Mouse (Mus musculus): Measurements from ENCODE around the gene Man2a1. TPM values are rescaled to one million over a fixed set of nuclear protein-coding genes. Genes with fewer than 3 reads are reported as not detected.

The Man2a1 gene
- polyA plus RNA-seq, 1 experiment from 2014 or later, result 6.2 TPM

GRCm38 (mm10) chr17:64644888-64645605, 44.5 kb downstream of the Man2a1 start:
- Histone ChIP-seq H3K27ac (no peak overlapping the region), H3K4me3 (no peak overlapping the region), H3K9ac (no peak overlapping the region), H3K27me3 (no peaks in the 10 kb centered on the region), H3K4me1 (replicated peaks) (peaks cover 13% of the 10 kb centered on the region), H3K36me3 (no peaks in the 10 kb centered on the region), H3K4me2 (no peak overlapping the region), H3K9me3 (no peaks in the 10 kb centered on the region)
- 80% methylated on average over 8 of the region's 8 CpGs for WGBS
- ATAC-seq (ENCODE audit: low FRiP score), result no peak

GRCm38 (mm10) chr17:64647396-64647795, 46.9 kb downstream of the Man2a1 start:
- 85% methylated on average over 9 of the region's 9 CpGs for WGBS
- Histone ChIP-seq H3K36me3 (peaks cover 10% of the 10 kb centered on the region), H3K4me2 (no peak overlapping the region), H3K27me3 (no peaks in the 10 kb centered on the region), H3K4me3 (no peak overlapping the region), H3K27ac (no peak overlapping the region), H3K4me1 (replicated peaks) (peaks cover 6% of the 10 kb centered on the region; the same call in 1 of the 2 replicates), H3K9ac (no peak overlapping the region), H3K9me3 (0 out of 2 replicates have a peak, but pooled peaks cover 3% of the 10 kb centered on the region)
- no peak for ATAC-seq (ENCODE audit: low FRiP score)

- Histone ChIP-seq H3K9ac (no peak overlapping the region), H3K36me3 (peaks cover 22% of the 10 kb centered on the region), H3K4me1 (replicated peaks) (no peaks in the 10 kb centered on the region), H3K27ac (no peak overlapping the region), H3K9me3 (0 out of 2 replicates have a peak, but pooled peaks cover 6% of the 10 kb centered on the region), H3K4me3 (no peak overlapping the region), H3K27me3 (no peaks in the 10 kb centered on the region), H3K4me2 (no peak overlapping the region)
- WGBS, result 88% methylated on average over 9 of the region's 9 CpGs
- no peak for ATAC-seq (ENCODE audit: low FRiP score)
These were observed 50.2 kb downstream of the Man2a1 start for GRCm38 (mm10) chr17:64650702-64651101.

GRCm38 (mm10) chr17:64653621-64654020, 53.1 kb downstream of the Man2a1 start:
- peaks cover 28% of the 10 kb centered on the region for H3K36me3 ChIP-seq
- 98% methylated on average over 2 of the region's 2 CpGs for WGBS

DNA sequence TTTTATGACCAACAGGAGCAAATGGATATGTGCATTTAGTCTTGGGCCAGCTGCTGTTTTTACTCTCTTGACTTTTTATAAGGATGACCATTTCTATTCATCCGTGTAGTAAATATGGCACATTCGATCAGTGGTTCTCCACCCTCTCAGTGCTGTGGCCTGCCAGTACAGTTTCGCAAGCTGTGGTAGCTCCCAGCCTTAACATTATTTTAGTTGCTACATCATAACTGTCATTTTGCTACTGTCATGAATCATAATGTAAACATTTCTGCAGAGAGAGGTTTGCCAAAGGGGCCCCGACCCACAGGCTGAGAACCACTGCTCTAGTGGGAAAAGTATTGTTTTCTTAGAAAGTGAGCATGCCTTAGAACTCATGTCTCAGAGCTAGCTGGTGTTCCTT, 59.1 kb downstream of the Man2a1 start:
- WGBS, result 93% methylated on average over 4 of the region's 4 CpGs
- Histone ChIP-seq H3K4me3 (no peak overlapping the region), H3K9me3 (no peaks in the 10 kb centered on the region), H3K9ac (no peak overlapping the region), H3K4me1 (replicated peaks) (no peaks in the 10 kb centered on the region), H3K4me2 (no peak overlapping the region), H3K27me3 (no peaks in the 10 kb centered on the region), H3K36me3 (peaks cover 19% of the 10 kb centered on the region), H3K27ac (no peak overlapping the region)
- no peak for ATAC-seq (ENCODE audit: low FRiP score)

More at GRCm38 (mm10) chr17:64653621-64654020, 53.1 kb downstream of the Man2a1 start:
- Histone ChIP-seq H3K27ac (no peak overlapping the region), H3K4me2 (no peak overlapping the region), H3K4me3 (no peak overlapping the region), H3K9ac (no peak overlapping the region), H3K4me1 (replicated peaks) (no peaks in the 10 kb centered on the region), H3K27me3 (no peaks in the 10 kb centered on the region), H3K9me3 (0 out of 2 replicates have a peak, but pooled peaks cover 6% of the 10 kb centered on the region)
- no peak for ATAC-seq (ENCODE audit: low FRiP score)

DNA sequence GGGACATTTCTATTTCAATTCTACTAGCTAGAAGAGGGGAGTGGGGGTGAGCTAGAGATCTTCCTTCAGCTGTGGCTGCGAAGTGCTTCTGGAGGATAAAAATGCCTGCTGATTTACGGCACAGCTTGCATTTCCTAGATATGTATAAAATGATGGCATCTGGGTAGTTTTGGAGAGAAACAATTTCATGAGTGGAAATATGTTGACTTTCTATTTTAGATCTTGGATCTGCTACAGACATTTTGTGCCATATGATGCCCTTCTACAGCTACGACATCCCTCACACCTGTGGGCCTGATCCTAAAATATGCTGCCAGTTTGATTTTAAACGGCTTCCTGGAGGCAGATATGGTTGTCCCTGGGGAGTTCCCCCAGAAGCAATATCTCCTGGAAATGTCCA, 66.0 kb downstream of the Man2a1 start:
- Histone ChIP-seq H3K27me3 (no peaks in the 10 kb centered on the region), H3K4me2 (no peak overlapping the region), H3K9me3 (no peaks in the 10 kb centered on the region), H3K4me1 (replicated peaks) (no peaks in the 10 kb centered on the region; the same call in 1 of the 2 replicates), H3K4me3 (no peak overlapping the region), H3K27ac (no peak overlapping the region), H3K36me3 (peaks cover 18% of the 10 kb centered on the region), H3K9ac (no peak overlapping the region)
- 85% methylated on average over 4 of the region's 4 CpGs for WGBS
- ATAC-seq (ENCODE audit: low FRiP score), result no peak

DNA sequence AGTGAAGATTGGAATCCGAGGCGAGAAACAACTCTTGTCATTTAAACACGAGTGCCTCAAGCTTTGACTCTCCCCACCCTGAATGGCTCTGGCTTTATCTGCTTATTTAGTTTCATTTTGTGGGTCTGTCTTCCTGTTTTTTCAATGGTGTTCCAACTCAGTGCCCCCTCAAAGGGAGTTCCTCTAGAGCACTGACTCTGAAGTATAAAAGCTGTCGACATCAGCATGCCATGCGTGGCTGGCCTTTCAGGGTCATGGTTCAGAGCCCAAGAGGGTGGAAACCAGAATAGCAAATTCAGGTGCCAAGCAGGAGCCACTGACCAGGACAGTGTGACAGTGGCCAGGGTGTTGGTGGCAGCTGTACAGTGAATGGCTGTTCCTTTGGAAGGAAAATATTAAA, 68.0 kb downstream of the Man2a1 start:
- Histone ChIP-seq H3K36me3 (peaks cover 31% of the 10 kb centered on the region), H3K4me3 (no peak overlapping the region), H3K27ac (no peak overlapping the region), H3K4me2 (no peak overlapping the region), H3K27me3 (no peaks in the 10 kb centered on the region), H3K9me3 (no peaks in the 10 kb centered on the region), H3K9ac (no peak overlapping the region), H3K4me1 (replicated peaks) (no peaks in the 10 kb centered on the region; the same call in 1 of the 2 replicates)
- WGBS, result 48% methylated on average over 5 of the region's 5 CpGs
- ATAC-seq (ENCODE audit: low FRiP score), result no peak

DNA sequence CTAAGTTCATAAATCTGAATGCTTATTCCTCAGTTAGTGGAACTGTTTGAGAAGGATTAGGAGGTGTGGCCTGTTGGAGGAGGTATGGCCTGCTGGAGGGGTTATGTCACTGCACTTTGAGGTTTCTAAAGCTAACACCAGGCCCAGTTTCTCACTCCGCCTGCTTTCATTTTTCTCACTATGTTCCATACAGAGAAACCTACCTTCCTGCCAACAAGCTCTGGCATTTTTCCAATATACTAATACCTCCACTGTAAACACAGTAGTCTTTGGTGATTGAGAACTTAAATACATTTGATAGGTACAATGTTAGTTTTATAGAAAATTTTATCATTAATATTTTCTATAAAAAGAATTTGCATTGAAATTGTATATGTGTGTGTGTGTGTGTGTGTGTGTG, 73.9 kb downstream of the Man2a1 start:
- ATAC-seq (ENCODE audit: low FRiP score), result no peak
- no peaks in the 10 kb centered on the region for H3K27me3 ChIP-seq
- no peak overlapping the region for H3K27ac ChIP-seq
- H3K9me3 ChIP-seq, result 0 out of 2 replicates have a peak, but pooled peaks cover 4% of the 10 kb centered on the region
- no peak overlapping the region for H3K4me3 ChIP-seq
- H3K4me1 ChIP-seq (replicated peaks), result peaks cover 9% of the 10 kb centered on the region; the same call in 1 of the 2 replicates
- peaks cover 44% of the 10 kb centered on the region for H3K36me3 ChIP-seq
- no peak overlapping the region for H3K9ac ChIP-seq
- 92% methylated on average over 1 of the region's 1 CpGs for WGBS
- H3K4me2 ChIP-seq, result no peak overlapping the region

DNA sequence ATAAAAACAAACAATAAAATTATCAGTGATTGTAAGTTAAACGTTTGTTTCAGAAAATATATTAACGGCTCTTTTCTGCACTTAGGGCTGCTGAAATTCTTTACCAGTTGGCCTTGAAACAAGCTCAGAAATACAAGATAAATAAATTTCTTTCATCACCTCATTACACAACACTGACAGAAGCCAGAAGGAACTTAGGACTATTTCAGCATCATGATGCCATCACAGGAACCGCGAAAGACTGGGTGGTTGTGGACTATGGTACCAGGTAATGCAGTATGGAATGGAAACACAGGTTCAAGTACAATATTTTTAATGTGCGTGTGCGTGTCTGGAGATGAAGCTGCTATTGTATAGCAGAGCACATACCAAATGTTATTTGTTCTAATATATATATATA, 74.4 kb downstream of the Man2a1 start:
- ATAC-seq (ENCODE audit: low FRiP score), result no peak
- 96% methylated on average over 6 of the region's 6 CpGs for WGBS
- Histone ChIP-seq H3K36me3 (peaks cover 39% of the 10 kb centered on the region), H3K27me3 (no peaks in the 10 kb centered on the region), H3K9me3 (0 out of 2 replicates have a peak, but pooled peaks cover 4% of the 10 kb centered on the region), H3K9ac (no peak overlapping the region), H3K4me1 (replicated peaks) (peaks cover 9% of the 10 kb centered on the region; the same call in 1 of the 2 replicates), H3K4me3 (no peak overlapping the region), H3K4me2 (no peak overlapping the region), H3K27ac (no peak overlapping the region)

- Histone ChIP-seq H3K4me3 (no peak overlapping the region), H3K36me3 (peaks cover 25% of the 10 kb centered on the region), H3K4me1 (replicated peaks) (peaks cover 9% of the 10 kb centered on the region; the same call in 1 of the 2 replicates), H3K9ac (no peak overlapping the region), H3K9me3 (0 out of 2 replicates have a peak, but pooled peaks cover 4% of the 10 kb centered on the region), H3K27me3 (no peaks in the 10 kb centered on the region), H3K4me2 (no peak overlapping the region), H3K27ac (peak overlapping the region; percentile 35; the same call in 1 of the 2 replicates)
- WGBS, result 61% methylated on average over 10 of the region's 10 CpGs
- peak; percentile 82 for ATAC-seq (ENCODE audit: low FRiP score)
These were observed 76.4 kb downstream of the Man2a1 start for GRCm38 (mm10) chr17:64676735-64677469.

DNA sequence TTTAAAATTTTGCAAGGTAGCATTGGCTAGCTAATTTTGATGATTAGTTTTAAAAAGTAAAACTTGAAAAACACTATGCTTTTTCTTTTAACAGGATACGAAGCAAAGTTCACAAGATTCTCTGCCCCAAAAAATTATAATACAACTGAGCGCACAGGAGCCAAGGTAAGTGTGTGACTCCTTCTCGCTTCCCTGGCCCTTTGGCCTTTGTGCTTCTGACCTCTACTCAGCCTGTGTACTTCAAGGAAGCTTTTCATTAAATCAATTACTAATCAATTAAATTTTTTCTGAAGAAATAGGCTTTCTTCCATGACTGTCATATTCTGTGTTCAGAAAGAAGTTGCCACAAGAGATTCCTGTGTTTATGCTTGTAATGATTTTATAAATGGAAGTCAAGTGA, 80.9 kb downstream of the Man2a1 start:
- 86% methylated on average over 3 of the region's 3 CpGs for WGBS
- Histone ChIP-seq H3K9ac (no peak overlapping the region), H3K4me3 (no peak overlapping the region), H3K27ac (no peak overlapping the region), H3K4me2 (no peak overlapping the region), H3K27me3 (no peaks in the 10 kb centered on the region), H3K4me1 (replicated peaks) (peaks cover 9% of the 10 kb centered on the region; the same call in 1 of the 2 replicates), H3K36me3 (peaks cover 3% of the 10 kb centered on the region), H3K9me3 (no peaks in the 10 kb centered on the region)
- no peak for ATAC-seq (ENCODE audit: low FRiP score)

DNA sequence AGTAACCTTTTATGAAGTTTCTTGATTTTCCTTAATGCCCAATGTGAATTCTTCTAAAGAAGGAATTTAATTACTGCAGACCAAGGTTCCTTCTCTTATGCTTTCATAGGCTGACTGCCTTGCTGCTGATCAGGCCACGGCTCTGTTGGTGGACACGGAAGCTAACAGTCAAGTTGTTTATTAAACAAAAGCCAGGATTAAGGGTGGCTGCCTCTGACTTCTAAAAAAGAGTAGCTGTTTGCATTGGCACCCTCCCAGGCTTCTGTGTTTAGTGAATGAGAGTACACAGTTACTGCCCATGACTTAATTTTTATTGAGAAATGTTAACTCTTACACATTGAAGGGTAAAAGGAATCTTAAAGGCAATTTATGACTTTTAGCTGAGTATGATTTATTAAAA, 81.4 kb downstream of the Man2a1 start:
- Histone ChIP-seq H3K4me1 (replicated peaks) (peaks cover 4% of the 10 kb centered on the region; the same call in 1 of the 2 replicates), H3K4me2 (no peak overlapping the region), H3K9me3 (no peaks in the 10 kb centered on the region), H3K27me3 (no peaks in the 10 kb centered on the region), H3K9ac (no peak overlapping the region), H3K36me3 (peaks cover 3% of the 10 kb centered on the region), H3K27ac (no peak overlapping the region), H3K4me3 (no peak overlapping the region)
- no peak for ATAC-seq (ENCODE audit: low FRiP score)
- WGBS, result 73% methylated on average over 2 of the region's 2 CpGs

Data from hindbrain, embryonic 13.5 days (tissue).